Mouse (Mus musculus) ovary, adult 2 months (tissue): ENCODE results near the gene Gm10065. TPM values are rescaled to one million over a fixed set of nuclear protein-coding genes. Genes with fewer than 3 reads are reported as not detected.

ENCODE experiments used
- polyA plus RNA-seq: library from polyadenylated mRNA; depleted of rRNA; stranded (reverse); fragments of >200 nt; gene quantifications from 2 replicates; pipeline ENCODE4 v1.2.3, GENCODE M21; 2012; rRNA removed

Gene Gm10065
- not detected in 2 replicates for polyA plus RNA-seq

DNA sequence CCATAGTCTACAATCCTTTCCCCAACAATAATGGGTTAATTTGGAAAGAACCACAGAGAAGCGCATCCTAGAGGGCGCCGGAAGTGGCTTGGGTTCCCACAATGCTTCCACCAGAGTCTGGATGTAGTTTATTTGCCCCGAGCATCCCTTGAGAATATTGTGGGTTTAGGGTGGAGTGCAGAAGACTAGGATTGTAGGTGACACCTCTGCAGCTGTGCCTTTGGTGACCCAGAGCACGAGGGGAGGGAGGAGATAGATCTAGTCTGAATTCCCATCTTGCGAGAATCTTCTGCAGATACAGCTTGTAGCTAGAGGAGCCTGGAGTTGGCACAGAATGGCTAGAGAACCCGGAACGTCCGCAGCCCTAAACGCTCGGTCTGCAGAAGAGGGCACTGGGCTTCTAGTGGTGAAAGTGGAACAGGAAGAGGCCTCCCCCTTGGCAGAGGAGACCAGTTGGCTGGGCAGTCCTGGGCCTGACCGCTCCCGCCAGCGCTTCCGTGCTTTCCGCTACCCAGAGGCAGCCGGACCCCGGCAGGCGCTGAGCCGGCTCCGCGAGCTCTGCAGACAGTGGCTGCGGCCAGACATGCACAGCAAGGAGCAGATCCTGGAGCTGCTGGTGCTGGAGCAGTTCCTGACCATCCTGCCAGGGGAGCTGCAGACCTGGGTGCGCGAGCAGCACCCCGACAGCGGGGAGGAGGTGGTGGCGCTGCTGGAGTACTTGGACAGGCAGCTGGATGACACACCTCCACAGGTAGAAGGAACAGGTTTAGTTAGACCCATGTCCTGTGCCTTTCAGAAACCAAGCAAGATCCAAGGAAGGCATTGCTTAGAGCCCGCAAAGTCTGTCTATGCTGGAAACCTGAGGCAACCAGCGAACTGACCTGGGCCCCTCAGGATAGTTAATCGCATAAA, at the start of gene Gm10065, which contains the start of gene Zkscan4:
Gene Gm10065 (minus strand): TSS at position 683 of the 912 bp plus-strand sequence.
Gene Zkscan4 (plus strand): TSS at position 149 of the 912 bp plus-strand sequence.

DNA sequence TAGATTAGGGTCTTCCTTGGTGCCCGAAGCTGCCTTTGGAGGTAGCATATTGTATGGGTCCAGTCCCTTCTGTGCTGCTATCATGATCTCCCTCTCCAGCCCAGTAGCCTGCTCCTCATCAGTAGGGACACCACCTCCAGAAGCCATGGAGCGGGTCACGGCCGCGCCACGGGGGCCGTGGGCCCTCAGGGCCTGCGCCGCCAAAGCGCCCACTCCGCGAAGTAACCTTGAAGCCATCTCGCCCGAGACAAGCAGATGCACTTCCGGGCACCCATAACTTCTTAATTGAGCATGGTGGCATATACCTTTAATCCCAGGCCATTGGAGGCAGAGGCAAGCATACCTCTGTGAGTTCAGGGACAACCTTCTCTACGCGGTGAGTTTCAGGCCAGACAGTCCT, 21.9 kb upstream of the Gm10065 start, which contains the start of gene Gm11273:
Gene Gm11273 (minus strand): TSS at position 237 of the 400 bp plus-strand sequence.

DNA sequence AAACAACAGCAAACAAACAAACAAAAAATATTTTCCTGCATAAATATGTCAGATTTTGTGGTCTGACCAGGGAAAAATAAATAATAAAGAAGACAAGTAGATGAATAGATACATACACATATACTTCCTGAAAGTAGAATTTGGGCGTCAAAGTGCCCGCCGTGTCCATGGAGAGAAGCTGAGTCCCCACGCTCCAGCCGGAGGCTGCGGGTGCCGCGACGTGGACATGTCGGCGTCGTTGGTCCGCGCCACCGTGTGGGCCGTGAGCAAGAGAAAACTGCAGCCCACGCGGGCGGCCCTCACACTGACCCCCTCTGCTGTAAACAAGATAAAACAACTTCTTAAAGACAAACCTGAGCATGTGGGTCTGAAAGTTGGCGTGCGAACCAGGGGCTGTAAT, 15.8 kb upstream of the Gm10065 start, which contains the start of gene AK157302:
Gene AK157302 (plus strand): TSS at position 144 of the 400 bp plus-strand sequence.

DNA sequence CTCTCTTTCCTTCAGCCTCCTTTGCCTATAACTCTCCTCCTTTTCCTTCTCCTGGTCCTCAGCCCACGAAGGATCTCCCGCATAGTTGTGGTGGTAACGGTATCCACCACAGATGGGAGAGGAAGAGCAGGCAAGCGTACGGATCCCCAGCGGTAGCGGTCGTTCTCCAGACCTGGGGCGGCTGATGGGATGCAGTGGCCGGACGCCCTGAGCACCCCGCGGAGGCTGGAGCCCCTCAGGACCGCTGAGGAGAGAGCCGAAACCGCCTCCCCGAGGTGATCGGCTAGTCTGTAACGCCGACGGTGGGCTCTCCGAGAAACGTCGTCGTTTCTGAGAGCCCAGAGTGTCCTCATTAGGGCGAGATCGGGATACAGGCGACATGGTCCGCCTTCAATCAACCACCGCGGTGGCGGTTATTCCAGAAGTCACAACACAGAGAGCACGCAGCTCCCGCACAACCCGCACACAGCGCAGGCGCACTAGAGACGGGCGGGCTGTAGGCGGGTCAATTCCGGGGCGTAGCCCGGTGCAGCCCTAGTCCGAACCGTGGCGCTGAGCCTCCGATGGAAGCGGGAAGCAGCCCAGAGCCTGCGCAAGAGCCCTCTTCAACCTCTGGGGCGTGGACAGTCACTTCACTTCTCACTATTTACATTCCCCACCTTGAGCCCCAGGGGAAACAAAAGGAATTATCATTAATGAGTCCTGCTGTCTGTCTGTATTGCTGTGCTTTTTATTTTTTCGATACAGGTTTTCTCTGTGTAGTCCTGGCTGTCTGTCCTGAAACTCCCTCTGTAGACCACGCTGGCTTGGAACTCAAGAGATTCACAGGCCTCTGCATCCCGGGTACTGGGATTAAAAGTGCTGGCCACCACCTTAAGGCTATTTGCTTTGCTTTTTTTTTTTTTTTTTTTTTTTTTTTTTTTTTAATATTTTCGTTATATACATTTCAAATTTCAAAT, 10.9 kb downstream of the Gm10065 start, which contains the start of gene Nkapl:
Gene Nkapl (minus strand): TSS at position 449 of the 959 bp plus-strand sequence.

DNA sequence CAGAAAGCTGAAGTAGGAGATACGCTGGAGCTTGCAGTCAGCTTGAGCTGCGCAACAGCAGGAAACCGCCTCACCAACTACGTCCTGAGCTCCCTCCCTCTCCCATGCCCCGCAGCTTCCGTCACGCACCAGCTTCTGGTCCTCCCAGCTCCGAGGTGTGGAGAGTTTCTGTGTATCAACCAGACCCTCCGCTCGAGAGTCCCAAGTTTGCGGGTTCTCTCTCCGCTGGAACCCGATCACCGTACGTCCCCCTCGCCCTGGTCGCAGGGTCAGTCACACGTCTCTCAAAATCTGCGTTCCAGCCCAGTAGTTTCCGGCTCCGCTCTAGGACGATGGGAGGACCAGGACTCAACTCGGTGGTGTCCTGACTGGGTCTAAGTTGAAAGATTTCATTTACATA, 25.8 kb downstream of the Gm10065 start, which contains the start of gene Zscan26:
Gene Zscan26 (minus strand): TSS at position 282 of the 400 bp plus-strand sequence.

DNA sequence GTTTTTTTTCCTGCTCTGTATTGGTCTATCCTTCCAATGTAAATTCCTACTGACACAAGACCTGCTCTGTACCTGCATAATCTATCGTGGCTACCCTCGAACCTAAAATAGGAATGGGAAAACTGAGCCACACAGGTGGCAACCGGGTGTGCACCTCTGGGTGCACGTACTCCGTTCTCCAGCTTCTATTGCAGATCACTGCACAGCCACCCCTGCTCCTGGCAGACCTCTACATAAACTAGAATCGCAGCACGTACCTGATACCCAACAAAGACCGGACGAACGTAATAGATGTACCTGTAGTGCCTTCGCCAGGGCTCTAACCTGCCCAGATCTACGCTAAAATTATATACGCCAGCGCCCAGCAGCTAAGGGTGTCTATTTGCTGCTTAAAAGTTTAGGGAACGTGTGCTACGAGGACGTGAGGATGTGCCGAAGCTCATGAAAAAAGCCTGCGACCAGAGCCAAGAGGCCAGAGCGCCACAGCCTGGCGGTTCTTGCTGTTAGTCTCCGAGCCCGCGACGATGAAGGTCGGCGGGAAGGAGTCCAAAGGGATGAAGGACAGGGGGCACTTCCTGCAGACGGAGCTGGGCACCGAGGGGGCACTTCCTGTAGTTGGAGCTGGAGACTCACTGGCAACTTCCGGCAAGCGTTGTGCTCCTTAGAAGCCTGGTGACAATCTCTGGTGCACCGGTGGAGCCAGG, 38.6 kb downstream of the Gm10065 start, which contains the start of gene Pgbd1:
Gene Pgbd1 (minus strand): TSS at position 556 of the 704 bp plus-strand sequence.

Other genes starting within 250 kb of the Gm10065 start
- gene Gpx5, start 186.7 kb downstream of the Gm10065 start, polyA plus RNA-seq = not detected in 2 replicates
- 0.23 and 0.26 TPM in 2 replicates for gene Gpx6, start 167.3 kb downstream of the Gm10065 start, polyA plus RNA-seq
- not detected in 2 replicates for gene Olfr1367, start 132.5 kb downstream of the Gm10065 start, polyA plus RNA-seq
- gene Zscan12, start 116.6 kb downstream of the Gm10065 start, polyA plus RNA-seq = 1.2 and 1.6 TPM in 2 replicates
- 35.7 and 38.6 TPM in 2 replicates for gene Zkscan3, start 76.7 kb downstream of the Gm10065 start, polyA plus RNA-seq
- 0.51 and 0.62 TPM in 2 replicates for gene Pgbd1, start 38.4 kb downstream of the Gm10065 start, polyA plus RNA-seq
- 7.9 and 10.2 TPM in 2 replicates for gene Zscan26, start 25.7 kb downstream of the Gm10065 start, polyA plus RNA-seq
- 0.34 and 0.45 TPM in 2 replicates for gene Nkapl, start 10.9 kb downstream of the Gm10065 start, polyA plus RNA-seq
- gene Zkscan4, start 534 bp downstream of the Gm10065 start, polyA plus RNA-seq = 1.6 and 2.2 TPM in 2 replicates
- gene AK157302, start 15.8 kb upstream of the Gm10065 start, polyA plus RNA-seq = 0.14 TPM in 1 of 2 replicates, not detected in the other
- 9.0 and 18.5 TPM in 2 replicates for gene Gm11273, start 22.0 kb upstream of the Gm10065 start, polyA plus RNA-seq
- 3.6 and 3.9 TPM in 2 replicates for gene Zkscan8, start 51.7 kb upstream of the Gm10065 start, polyA plus RNA-seq
- not detected in 2 replicates for gene Olfr1366, start 63.4 kb upstream of the Gm10065 start, polyA plus RNA-seq
- not detected in 2 replicates for gene Olfr1535, start 80.5 kb upstream of the Gm10065 start, polyA plus RNA-seq
- not detected in 2 replicates for gene Olfr1364, start 102.3 kb upstream of the Gm10065 start, polyA plus RNA-seq
- gene Olfr1362, start 134.6 kb upstream of the Gm10065 start, polyA plus RNA-seq = not detected in 2 replicates
- not detected in 2 replicates for gene Olfr11, start 163.1 kb upstream of the Gm10065 start, polyA plus RNA-seq
- not detected in 2 replicates for gene Olfr1361, start 183.9 kb upstream of the Gm10065 start, polyA plus RNA-seq
- gene Olfr1360, start 198.0 kb upstream of the Gm10065 start, polyA plus RNA-seq = not detected in 2 replicates
- not detected in 2 replicates for gene Olfr1359, start 218.7 kb upstream of the Gm10065 start, polyA plus RNA-seq
- gene Hist1h2bl, start 236.7 kb upstream of the Gm10065 start, polyA plus RNA-seq = 7.5 and 13.6 TPM in 2 replicates
- 82.9 and 155 TPM in 2 replicates for gene Hist1h2ai, start 237.0 kb upstream of the Gm10065 start, polyA plus RNA-seq
- 77.1 and 77.2 TPM in 2 replicates for gene Hist1h3h, start 238.2 kb upstream of the Gm10065 start, polyA plus RNA-seq
- 8.9 and 11.6 TPM in 2 replicates for gene Hist1h2bm, start 242.6 kb upstream of the Gm10065 start, polyA plus RNA-seq